Mouse (Mus musculus) forebrain, embryonic 10.5 days (tissue): Measurements from ENCODE around the gene Zer1. TPM values are rescaled to one million over a fixed set of nuclear protein-coding genes. Genes with fewer than 3 reads are reported as not detected.
"Not testable (repeated sequence)": the region's sequence is repeated elsewhere in the genome, so short reads cannot be mapped to it uniquely, and the experiment has no call there.

Experiments
- DNase-seq: peaks from one replicate; pipeline ENCODE4 v3.0.0-alpha.2; 2017; ENCODE audit warnings: low spot score; ENCODE audit errors: extremely low spot score
- H3K27ac ChIP-seq: fragments of 300-500 bp; sonication (generic); 2 replicates; pipeline ENCODE4 v1.5.1; 2016; ENCODE audit warnings: mild to moderate bottlenecking
- H3K27me3 ChIP-seq: fragments of 300-500 bp; sonication (generic); 2 replicates; pipeline ENCODE4 v1.6.1; 2016; ENCODE audit warnings: mild to moderate bottlenecking; ENCODE audit not compliant: poor library complexity, severe bottlenecking
- H3K36me3 ChIP-seq: fragments of 300-500 bp; sonication (generic); replicated peaks from 2 replicates; pipeline ENCODE4 v1.6.1; 2016; ENCODE audit warnings: mild to moderate bottlenecking, moderate library complexity
- H3K4me1 ChIP-seq: fragments of 300-500 bp; sonication (generic); 2 replicates; pipeline ENCODE4 v1.6.1; 2016
- H3K4me3 ChIP-seq: fragments of 300-500 bp; sonication (generic); 2 replicates; pipeline ENCODE4 v1.5.1; 2016; ENCODE audit warnings: mild to moderate bottlenecking, moderate library complexity
- H3K9me3 ChIP-seq: fragments of 300-500 bp; sonication (generic); 2 replicates; pipeline ENCODE4 v1.6.1; 2016; ENCODE audit warnings: mild to moderate bottlenecking, moderate library complexity
- WGBS: fragments of 180-500 bp; shearing (Covaris S2); methylation state at CpG from one replicate; pipeline ENCODE4 v1.1.7; 2016; 5-methylcytosine and 5-hydroxymethylcytosine counted together
- polyA plus RNA-seq: library from polyadenylated mRNA; unstranded; fragments of >200 nt; fragmentation: Nextera tagmentation; extraction: Ambion mirVana; gene quantifications from 2 replicates; pipeline ENCODE4 v1.2.1, GENCODE M21; 2016

The Zer1 gene
- polyA plus RNA-seq, 1 experiment from 2014 or later, result 6.3 TPM

GRCm38 (mm10) chr2:30140021-30140420 lies 15.6 kb upstream of the Zer1 start:
- 91% methylated on average over 4 of the region's 4 CpGs for WGBS
- H3K27ac ChIP-seq, H3K9me3 ChIP-seq, H3K27me3 ChIP-seq, DNase-seq, H3K4me3 ChIP-seq, H3K4me1 ChIP-seq: not testable (repeated sequence)
- peaks cover 91% of the 10 kb centered on the region for H3K36me3 ChIP-seq

GRCm38 (mm10) chr2:30136458-30136857 lies 12.1 kb upstream of the Zer1 start:
- H3K36me3 ChIP-seq, result peaks cover 56% of the 10 kb centered on the region
- WGBS, result 88% methylated on average over 10 of the region's 10 CpGs

GRCm38 (mm10) chr2:30134928-30135620 lies 10.7 kb upstream of the Zer1 start:
- H3K9me3 ChIP-seq, result no peaks in the 10 kb centered on the region
- H3K4me3 ChIP-seq, result peak overlapping the region; percentile 90
- WGBS, result 69% methylated on average over 10 of the region's 10 CpGs
- H3K27ac ChIP-seq, result peak overlapping the region; percentile 87
- peaks cover 26% of the 10 kb centered on the region for H3K4me1 ChIP-seq
- no peak for DNase-seq
- no peaks in the 10 kb centered on the region for H3K27me3 ChIP-seq
- peaks cover 42% of the 10 kb centered on the region for H3K36me3 ChIP-seq

More at GRCm38 (mm10) chr2:30136458-30136857, 12.1 kb upstream of the Zer1 start:
- no peak for DNase-seq
- H3K9me3 ChIP-seq, result no peaks in the 10 kb centered on the region
- H3K4me3 ChIP-seq, result no peak overlapping the region
- H3K27ac ChIP-seq, result no peak overlapping the region
- no peaks in the 10 kb centered on the region for H3K27me3 ChIP-seq
- peaks cover 26% of the 10 kb centered on the region for H3K4me1 ChIP-seq

- DNase-seq, result no peak
- H3K27ac ChIP-seq, result peak overlapping the region; percentile 87
- 34% methylated on average over 6 of the region's 6 CpGs for WGBS
These were observed 10.0 kb upstream of the Zer1 start for GRCm38 (mm10) chr2:30134378-30134711.

DNA sequence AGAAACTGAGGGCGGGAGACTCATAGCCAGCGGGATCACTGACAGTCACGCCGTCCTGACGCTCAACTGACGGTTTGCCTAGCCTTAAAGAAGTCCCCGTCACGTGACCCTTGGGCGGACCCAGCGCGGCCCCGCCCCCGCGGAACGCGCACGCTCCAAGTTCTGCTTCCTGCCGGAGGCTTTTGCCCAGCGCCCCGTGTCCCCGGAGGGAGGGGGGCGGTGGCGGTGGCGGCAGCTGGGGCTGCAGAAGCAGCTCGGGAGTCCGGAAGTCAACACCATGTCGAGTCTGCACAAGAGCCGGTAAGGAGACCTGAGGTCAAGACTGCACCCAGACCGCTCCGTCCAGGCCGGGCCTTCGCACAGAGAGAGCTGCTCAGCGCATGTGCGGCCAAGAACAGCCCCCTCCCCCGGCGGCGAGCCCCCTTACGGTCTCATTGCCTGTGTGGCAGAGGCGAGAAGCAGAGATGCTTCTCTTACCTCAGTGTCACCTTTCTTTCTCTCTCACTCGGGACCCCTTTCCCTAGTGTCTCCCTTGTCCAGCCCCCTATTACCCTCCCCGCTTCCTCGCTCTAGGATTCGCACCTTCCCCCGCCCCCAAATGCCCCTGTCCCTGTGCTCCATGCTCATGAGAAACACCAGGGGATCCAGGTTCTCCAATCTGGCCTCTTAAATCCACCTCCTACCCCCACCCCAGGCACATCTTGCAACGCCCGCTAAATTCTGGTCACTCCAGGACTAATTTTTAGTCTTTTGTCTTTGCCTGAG lies 9.4 kb upstream of the Zer1 start, which contains the start of gene Tbc1d13:
Tbc1d13 (plus strand) TSS at position 134 of the 765 bp plus-strand sequence.
- Histone ChIP-seq H3K9me3 (no peaks in the 10 kb centered on the region), H3K4me1 (peaks cover 26% of the 10 kb centered on the region), H3K36me3 (peaks cover 33% of the 10 kb centered on the region), H3K4me3 (peak within 1 kb of the TSS; percentile 90), H3K27ac (peak within 1 kb of the TSS; percentile 87), H3K27me3 (no peaks in the 10 kb centered on the region)
- DNase-seq, result peak; percentile 96
- 0% methylated on average over 45 of the region's 46 CpGs for WGBS

More at GRCm38 (mm10) chr2:30134378-30134711, 10.0 kb upstream of the Zer1 start:
- Histone ChIP-seq H3K27me3 (no peaks in the 10 kb centered on the region), H3K4me1 (peaks cover 26% of the 10 kb centered on the region), H3K9me3 (no peaks in the 10 kb centered on the region), H3K36me3 (peaks cover 37% of the 10 kb centered on the region), H3K4me3 (peak overlapping the region; percentile 90)

DNA sequence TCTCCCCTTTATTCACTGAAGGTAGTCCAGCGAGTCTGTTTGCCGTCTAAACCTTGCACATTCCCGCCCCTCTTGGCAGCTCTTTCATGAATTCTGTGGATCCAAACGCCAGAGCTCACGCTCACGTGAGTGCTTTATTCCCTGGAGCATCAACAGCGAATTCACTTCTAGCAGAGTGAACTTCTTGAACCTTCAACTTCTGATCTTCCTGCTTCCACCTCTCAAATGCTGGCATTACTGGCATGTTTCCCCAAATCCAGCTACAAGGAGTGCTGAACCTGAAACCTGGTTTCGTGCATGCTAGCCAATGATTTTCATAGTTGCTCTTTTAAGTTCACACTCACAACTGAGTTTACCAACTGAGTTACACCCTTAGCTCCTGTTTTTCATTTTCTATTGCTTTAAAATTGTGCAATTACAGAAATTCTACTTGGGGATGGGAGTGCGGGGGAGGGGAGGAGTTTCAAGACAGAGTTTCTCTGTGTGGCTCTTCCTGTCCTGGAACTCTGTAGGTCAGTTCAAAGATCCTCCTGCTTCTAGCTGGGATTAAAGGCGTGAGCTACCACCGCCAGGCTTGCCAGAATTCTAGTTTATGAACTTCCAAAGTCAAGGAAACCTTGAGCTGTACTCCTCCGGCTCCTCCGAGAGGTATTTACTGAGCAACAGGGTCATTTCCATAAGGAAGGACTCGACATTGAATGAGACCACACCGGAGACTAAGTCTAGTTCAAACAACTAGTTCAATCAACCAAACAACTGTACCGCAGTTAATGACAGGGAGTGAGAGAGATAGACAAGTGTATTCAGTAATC lies 8.6 kb upstream of the Zer1 start:
- no peaks in the 10 kb centered on the region for H3K9me3 ChIP-seq
- peaks cover 26% of the 10 kb centered on the region for H3K4me1 ChIP-seq
- H3K27ac ChIP-seq, result peak overlapping the region; percentile 87
- no peaks in the 10 kb centered on the region for H3K27me3 ChIP-seq
- peaks cover 28% of the 10 kb centered on the region for H3K36me3 ChIP-seq
- peak overlapping the region; percentile 90 for H3K4me3 ChIP-seq
- WGBS, result 26% methylated on average over 16 of the region's 16 CpGs
- no peak for DNase-seq

- Histone ChIP-seq H3K4me1 (peaks cover 26% of the 10 kb centered on the region), H3K36me3 (peaks cover 11% of the 10 kb centered on the region)
- DNase-seq, H3K27me3 ChIP-seq, H3K9me3 ChIP-seq, H3K4me3 ChIP-seq, H3K27ac ChIP-seq: not testable (repeated sequence)
- WGBS, result 75% methylated on average over 5 of the region's 5 CpGs
These were observed 6.9 kb upstream of the Zer1 start for GRCm38 (mm10) chr2:30131240-30131639.

DNA sequence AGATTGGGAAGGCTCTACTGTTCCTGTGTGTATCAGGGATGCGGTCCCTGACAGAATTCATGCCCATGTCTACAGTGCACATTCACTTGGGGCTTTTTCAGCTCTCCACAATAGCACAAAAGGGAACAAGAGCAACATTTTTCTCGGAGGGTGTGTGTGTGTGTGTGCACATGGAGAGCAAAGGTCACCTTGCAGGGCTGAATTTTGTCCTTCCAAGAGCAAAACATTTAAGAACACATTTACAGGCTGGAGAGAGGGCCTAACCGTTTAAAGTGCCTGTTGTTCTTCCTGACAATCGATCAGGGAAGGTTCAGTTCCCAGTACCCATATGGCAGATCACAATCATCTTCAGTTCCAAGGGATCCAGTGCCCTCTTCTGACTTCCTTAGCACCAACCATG lies 5.8 kb upstream of the Zer1 start:
- Histone ChIP-seq H3K4me1 (peaks cover 25% of the 10 kb centered on the region), H3K4me3 (no peak overlapping the region), H3K36me3 (0 out of 2 replicates have a peak, but pooled peaks cover under 1% of the 10 kb centered on the region), H3K27me3 (no peaks in the 10 kb centered on the region), H3K27ac (no peak overlapping the region), H3K9me3 (no peaks in the 10 kb centered on the region)
- no peak for DNase-seq
- 89% methylated on average over 4 of the region's 4 CpGs for WGBS

DNA sequence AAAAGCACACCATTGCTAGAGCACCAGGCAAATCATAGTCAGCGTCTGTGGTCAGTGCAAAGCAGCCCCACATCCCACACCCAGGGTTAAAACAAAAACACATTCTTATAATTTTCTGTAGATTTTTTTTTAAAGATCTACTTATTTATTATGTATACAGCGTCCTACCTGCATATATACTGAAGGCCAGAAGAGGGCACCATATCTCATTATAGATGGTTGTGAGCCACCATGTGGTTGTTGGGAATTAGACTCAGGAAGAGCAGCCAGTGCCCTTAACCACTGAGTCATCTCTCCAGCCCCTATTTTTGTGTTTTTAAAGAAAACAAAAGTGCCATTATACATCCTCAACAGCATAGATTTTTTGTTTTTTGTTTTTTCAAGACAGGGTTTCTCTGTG lies 4.4 kb upstream of the Zer1 start:
- WGBS, result 37% methylated on average over 2 of the region's 2 CpGs
- no peak overlapping the region for H3K27ac ChIP-seq
- DNase-seq, result no peak
- no peaks in the 10 kb centered on the region for H3K27me3 ChIP-seq
- H3K4me1 ChIP-seq, result peaks cover 24% of the 10 kb centered on the region
- no peaks in the 10 kb centered on the region for H3K36me3 ChIP-seq
- H3K9me3 ChIP-seq, result no peaks in the 10 kb centered on the region
- H3K4me3 ChIP-seq, result no peak overlapping the region

- H3K27me3 ChIP-seq, result no peaks in the 10 kb centered on the region
- no peaks in the 10 kb centered on the region for H3K9me3 ChIP-seq
- 1% methylated on average over 44 of the region's 44 CpGs for WGBS
- H3K27ac ChIP-seq, result peak overlapping the region; percentile 93
- H3K4me1 ChIP-seq, result peaks cover 43% of the 10 kb centered on the region
- 0 out of 2 replicates have a peak, but pooled peaks cover 3% of the 10 kb centered on the region for H3K36me3 ChIP-seq
- peak overlapping the region; percentile 96 for H3K4me3 ChIP-seq
- peak; percentile 25 for DNase-seq
These were observed 485 bp downstream of the Zer1 start for GRCm38 (mm10) chr2:30123729-30124471.

- Histone ChIP-seq H3K9me3 (no peaks in the 10 kb centered on the region), H3K36me3 (0 out of 2 replicates have a peak, but pooled peaks cover 3% of the 10 kb centered on the region), H3K27ac (no peak overlapping the region), H3K27me3 (no peaks in the 10 kb centered on the region), H3K4me3 (no peak overlapping the region; the same call in 1 of the 2 replicates), H3K4me1 (peaks cover 44% of the 10 kb centered on the region)
- DNase-seq, result no peak
- whole genome bisulfite sequencing, result 87% methylated on average over 5 of the region's 5 CpGs
These were observed 1.6 kb downstream of the Zer1 start for GRCm38 (mm10) chr2:30122766-30123165.

- WGBS, result 91% methylated on average over 4 of the region's 4 CpGs
- no peaks in the 10 kb centered on the region for H3K9me3 ChIP-seq
- DNase-seq, result no peak
- no peak overlapping the region for H3K4me3 ChIP-seq
- no peaks in the 10 kb centered on the region for H3K27me3 ChIP-seq
- peak overlapping the region; percentile 72 for H3K27ac ChIP-seq
- H3K4me1 ChIP-seq, result peaks cover 43% of the 10 kb centered on the region
- H3K36me3 ChIP-seq, result 0 out of 2 replicates have a peak, but pooled peaks cover 3% of the 10 kb centered on the region
These were observed 4.1 kb downstream of the Zer1 start for GRCm38 (mm10) chr2:30120269-30120668.
